Mouse (Mus musculus) midbrain, embryonic 14.5 days (tissue): ENCODE data around the gene OR5BS1P. TPM values are rescaled to one million over a fixed set of nuclear protein-coding genes. Genes with fewer than 3 reads are reported as not detected.

ENCODE experiments used
- ATAC-seq: fragments of 200-750 bp; cut with Nextera tagmentation; 2 replicates; pipeline ENCODE4 v1.8.0; 2017; ENCODE audit warnings: moderate number of reproducible peaks, moderate library complexity; ENCODE audit not compliant: low FRiP score, low TSS enrichment
- DNase-seq: peaks from one replicate; pipeline ENCODE4 v3.0.0-alpha.2; 2015
- H3K27ac ChIP-seq: fragments of 300-500 bp; sonication (generic); replicated peaks from 2 replicates; pipeline ENCODE4 v1.5.1; 2014; ENCODE audit warnings: mild to moderate bottlenecking, low read depth, low read length, moderate library complexity
- H3K27me3 ChIP-seq: fragments of 300-500 bp; sonication (generic); 2 replicates; pipeline ENCODE4 v1.6.1; 2014; ENCODE audit warnings: low read length, control low read depth, mixed read lengths; ENCODE audit not compliant: control insufficient read depth, insufficient read depth
- H3K36me3 ChIP-seq: fragments of 300-500 bp; sonication (generic); 2 replicates; pipeline ENCODE4 v1.6.1; 2014; ENCODE audit warnings: low read length, control low read depth; ENCODE audit not compliant: control insufficient read depth, insufficient read depth
- H3K4me1 ChIP-seq: fragments of 300-500 bp; sonication (generic); 2 replicates; pipeline ENCODE4 v1.6.1; 2014; ENCODE audit warnings: mild to moderate bottlenecking, antibody characterized with exemption, low read length, control low read depth; ENCODE audit not compliant: control insufficient read depth, insufficient read depth
- H3K4me2 ChIP-seq: fragments of 300-500 bp; sonication (generic); 2 replicates; pipeline ENCODE4 v1.6.1; 2014; ENCODE audit warnings: mild to moderate bottlenecking, low read length, moderate library complexity
- H3K4me3 ChIP-seq: fragments of 300-500 bp; sonication (generic); replicated peaks from 2 replicates; pipeline ENCODE4 v1.5.1; 2014; ENCODE audit warnings: low read depth, low read length
- H3K9ac ChIP-seq: fragments of 300-500 bp; sonication (generic); replicated peaks from 2 replicates; pipeline ENCODE4 v1.6.1; 2014; ENCODE audit warnings: mild to moderate bottlenecking, low read length, moderate library complexity
- H3K9me3 ChIP-seq: fragments of 300-500 bp; sonication (generic); 2 replicates; pipeline ENCODE4 v1.6.1; 2016; ENCODE audit warnings: low read length, control low read depth, mixed read lengths; ENCODE audit not compliant: control insufficient read depth
- WGBS: fragments of 180-500 bp; shearing (Covaris S2); extraction: QIAGEN DNeasy Blood & Tissue Kit; methylation state at CpG from one replicate; pipeline ENCODE4 v1.1.7; 2014; 5-methylcytosine and 5-hydroxymethylcytosine counted together
- polyA plus RNA-seq: library from polyadenylated mRNA; unstranded; fragments of >200 nt; fragmentation: Nextera tagmentation; extraction: Ambion mirVana; gene quantifications from 2 replicates; pipeline ENCODE4 v1.2.1, GENCODE M21; 2014

OR5BS1P gene
- polyA plus RNA-seq, 1 experiment from 2014 or later, result not detected

DNA sequence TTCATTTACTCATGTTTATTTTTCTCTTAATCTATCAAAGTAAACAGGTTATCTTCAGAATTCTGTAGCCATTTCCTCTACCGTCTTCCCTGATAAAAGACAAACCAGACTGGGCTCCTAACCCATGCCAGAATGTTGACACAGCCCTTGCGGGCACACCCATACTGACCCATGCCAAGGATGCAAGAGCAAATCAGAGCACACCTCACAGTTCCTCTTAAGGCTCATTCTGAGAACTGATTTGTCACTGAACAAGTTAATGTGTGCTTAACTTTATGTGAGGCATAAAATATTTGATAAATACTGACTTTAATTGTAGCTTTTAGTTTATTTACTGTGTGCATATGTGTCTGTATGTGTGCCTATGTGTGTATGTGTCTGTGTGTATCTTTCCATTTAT is 21.6 kb downstream of the OR5BS1P start:
- 88% methylated on average over 2 of the region's 2 CpGs for WGBS
- no peak overlapping the region for H3K9ac ChIP-seq
- no peaks in the 10 kb centered on the region for H3K27me3 ChIP-seq
- H3K4me1 ChIP-seq, result no peaks in the 10 kb centered on the region
- H3K27ac ChIP-seq, result no peak overlapping the region
- no peaks in the 10 kb centered on the region for H3K9me3 ChIP-seq
- no peak for ATAC-seq
- H3K4me2 ChIP-seq, result no peak overlapping the region
- DNase-seq, result no peak
- no peaks in the 10 kb centered on the region for H3K36me3 ChIP-seq
- H3K4me3 ChIP-seq, result no peak overlapping the region

DNA sequence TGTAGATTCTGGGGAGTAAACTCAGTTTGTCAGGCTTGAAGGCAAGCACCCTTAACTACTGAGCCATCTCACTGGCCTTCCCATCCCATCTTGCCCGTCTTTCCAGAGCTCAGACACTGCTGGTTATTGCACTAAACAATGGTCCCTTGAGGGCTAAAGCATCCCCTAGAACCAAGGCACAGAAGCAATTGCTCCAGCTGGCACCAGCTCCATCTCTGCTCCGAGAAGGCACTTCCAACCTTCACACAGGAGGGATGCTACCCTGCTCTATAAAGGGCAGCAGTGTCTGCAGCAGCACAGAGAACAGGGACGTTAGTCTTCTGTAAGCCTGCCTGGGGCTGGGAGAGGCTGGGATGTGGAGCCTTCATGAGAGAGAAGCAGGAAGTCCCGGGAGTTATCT is 22.4 kb downstream of the OR5BS1P start, which contains the start of gene Olfr279:
Olfr279 (plus strand) TSS at position 301 of the 400 bp plus-strand sequence.
- H3K4me3 ChIP-seq, result no peak within 1 kb of the TSS

DNA sequence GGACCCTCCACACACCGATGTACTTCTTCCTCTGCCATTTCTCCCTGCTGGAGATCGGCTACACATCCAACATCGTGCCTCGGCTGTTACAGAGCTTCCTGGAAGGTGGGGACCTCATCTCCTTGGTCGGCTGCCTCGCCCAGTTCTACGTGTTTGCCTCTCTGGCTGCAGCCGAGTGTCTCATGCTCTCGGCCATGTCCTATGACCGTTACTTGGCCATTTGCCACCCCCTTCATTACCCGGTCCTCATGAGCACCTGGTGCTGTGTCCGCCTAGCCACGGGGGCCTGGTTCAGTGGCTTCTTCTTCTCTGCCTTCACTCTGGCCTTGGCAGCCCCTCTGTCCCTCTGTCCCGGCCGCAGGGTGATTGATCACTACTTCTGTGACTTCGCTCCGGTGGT is 27.9 kb downstream of the OR5BS1P start:
- WGBS, result 93% methylated on average over 17 of the region's 17 CpGs
- no peak for ATAC-seq
- no peak overlapping the region for H3K4me2 ChIP-seq

More for the DNA sequence above, 22.4 kb downstream of the OR5BS1P start, which contains the start of gene Olfr279:
- Histone ChIP-seq H3K4me1 (no peaks in the 10 kb centered on the region), H3K4me2 (no peak within 1 kb of the TSS), H3K27me3 (no peaks in the 10 kb centered on the region), H3K9me3 (no peaks in the 10 kb centered on the region), H3K36me3 (no peaks in the 10 kb centered on the region), H3K9ac (no peak within 1 kb of the TSS), H3K27ac (no peak within 1 kb of the TSS)
- WGBS, result 72% methylated on average over 4 of the region's 4 CpGs
- no peak for DNase-seq
- ATAC-seq, result no peak

DNA sequence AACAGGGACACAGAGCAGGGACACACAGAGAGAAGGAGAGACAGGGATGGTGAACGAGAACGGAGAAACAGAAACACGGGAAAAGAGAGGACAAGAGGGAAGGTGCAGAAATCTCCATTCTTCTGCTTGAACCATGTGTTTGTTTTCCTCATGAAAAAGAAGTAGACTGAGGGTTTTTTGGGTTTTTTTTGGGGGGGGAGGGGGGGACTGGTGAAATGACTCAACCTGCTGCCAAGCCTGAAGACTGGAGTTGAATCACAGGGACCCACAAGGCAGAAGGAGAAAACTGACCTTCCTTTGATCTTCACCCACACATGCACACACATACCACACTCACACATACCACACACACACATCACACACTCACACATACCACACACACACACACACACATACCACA is 33.6 kb downstream of the OR5BS1P start:
- Histone ChIP-seq H3K4me3 (no peak overlapping the region), H3K27ac (no peak overlapping the region), H3K9ac (no peak overlapping the region), H3K27me3 (no peaks in the 10 kb centered on the region), H3K9me3 (no peaks in the 10 kb centered on the region), H3K36me3 (no peaks in the 10 kb centered on the region), H3K4me1 (no peaks in the 10 kb centered on the region), H3K4me2 (no peak overlapping the region)
- no peak for ATAC-seq
- DNase-seq, result no peak
- 92% methylated on average over 3 of the region's 3 CpGs for WGBS

More for the DNA sequence above, 27.9 kb downstream of the OR5BS1P start:
- H3K9ac ChIP-seq, result no peak overlapping the region
- H3K27ac ChIP-seq, result no peak overlapping the region
- H3K4me1 ChIP-seq, result no peaks in the 10 kb centered on the region
- no peak for DNase-seq
- H3K36me3 ChIP-seq, result no peaks in the 10 kb centered on the region
- no peaks in the 10 kb centered on the region for H3K27me3 ChIP-seq
- H3K9me3 ChIP-seq, result no peaks in the 10 kb centered on the region
- H3K4me3 ChIP-seq, result no peak overlapping the region

DNA sequence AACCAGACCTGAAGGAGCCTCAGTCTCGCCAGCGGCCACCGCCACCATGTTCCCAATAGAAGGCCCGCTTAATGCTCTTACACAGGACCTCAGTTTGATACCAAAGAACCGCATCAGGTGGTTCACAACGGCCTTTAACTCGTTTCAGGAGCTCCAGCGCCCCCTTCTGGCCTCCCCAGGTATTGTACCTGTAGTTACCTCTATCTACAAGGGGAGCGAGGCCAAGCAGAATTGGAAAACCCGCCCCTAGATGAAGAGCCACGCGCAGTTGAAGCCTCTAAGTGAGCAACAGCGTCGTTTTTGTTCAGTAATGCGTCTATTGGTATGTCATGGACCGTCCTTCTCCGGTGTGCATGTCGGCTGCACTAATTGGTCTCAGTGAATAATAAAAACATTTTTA is 34.8 kb downstream of the OR5BS1P start:
- 13% methylated on average over 18 of the region's 18 CpGs for WGBS
- Histone ChIP-seq H3K9ac (no peak overlapping the region), H3K9me3 (no peaks in the 10 kb centered on the region), H3K27ac (no peak overlapping the region), H3K4me2 (no peak overlapping the region), H3K36me3 (no peaks in the 10 kb centered on the region), H3K4me3 (no peak overlapping the region), H3K27me3 (no peaks in the 10 kb centered on the region), H3K4me1 (no peaks in the 10 kb centered on the region)
- DNase-seq (peak; percentile 80), ATAC-seq (no peak)

DNA sequence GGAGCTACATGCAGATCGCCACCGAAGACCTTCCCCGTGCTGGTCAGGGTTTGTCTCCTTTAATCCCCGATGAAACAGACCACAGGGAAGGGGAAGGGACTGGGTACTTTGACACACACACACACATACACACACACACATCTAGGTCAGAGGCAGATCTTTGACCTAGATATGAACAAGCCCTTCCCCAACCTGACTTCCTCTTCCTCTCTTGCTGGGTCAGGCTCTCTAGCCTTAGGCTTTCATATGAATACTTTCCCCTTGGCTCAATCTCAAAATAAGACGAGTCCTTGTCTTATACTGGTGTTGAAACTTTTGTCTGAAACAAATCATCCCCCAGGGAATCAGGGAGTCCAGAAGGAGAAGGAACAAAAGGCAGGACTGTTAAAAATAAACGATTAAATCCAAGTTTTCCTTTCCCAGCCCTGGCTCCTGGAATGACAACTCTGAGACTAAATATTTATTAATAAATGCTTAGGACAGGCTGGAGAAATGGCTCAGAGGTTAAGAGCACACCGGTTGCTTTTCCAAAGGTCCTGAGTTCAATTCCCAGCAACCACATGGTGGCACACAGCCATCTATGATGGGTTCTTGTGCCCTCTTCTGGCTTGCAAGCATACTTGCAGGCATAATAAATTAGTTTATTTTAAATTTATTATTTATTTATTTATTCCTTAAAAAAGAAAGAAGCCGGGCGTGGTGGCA is 36.7 kb downstream of the OR5BS1P start:
- WGBS, result 84% methylated on average over 9 of the region's 9 CpGs
- H3K4me3 ChIP-seq, result no peak overlapping the region
- no peaks in the 10 kb centered on the region for H3K27me3 ChIP-seq
- H3K9me3 ChIP-seq, result no peaks in the 10 kb centered on the region
- H3K4me2 ChIP-seq, result no peak overlapping the region
- H3K4me1 ChIP-seq, result 0 out of 2 replicates have a peak, but pooled peaks cover 3% of the 10 kb centered on the region
- ATAC-seq (no peak), DNase-seq (no peak)
- no peak overlapping the region for H3K27ac ChIP-seq
- H3K9ac ChIP-seq, result no peak overlapping the region
- H3K36me3 ChIP-seq, result no peaks in the 10 kb centered on the region

DNA sequence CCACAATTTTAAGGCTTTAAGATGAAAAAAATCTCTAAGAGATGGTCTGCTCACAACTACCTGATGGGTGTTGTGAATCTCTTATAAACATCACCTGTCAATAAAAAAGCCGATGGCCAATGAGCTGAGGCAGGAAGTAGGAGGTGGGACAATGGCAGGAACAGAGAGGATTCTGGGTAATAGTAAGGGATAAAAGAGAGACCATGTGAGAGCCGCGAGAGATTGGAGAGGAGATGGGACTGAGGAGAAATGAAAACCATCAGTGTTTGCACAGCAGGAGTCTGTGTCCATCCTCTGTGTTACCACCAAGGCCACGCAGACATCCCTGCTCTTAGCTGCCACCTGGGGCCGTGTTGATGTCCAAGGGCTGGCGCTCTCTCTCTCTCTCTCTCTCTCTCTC is 37.6 kb downstream of the OR5BS1P start:
- Histone ChIP-seq H3K27ac (no peak overlapping the region), H3K4me3 (no peak overlapping the region), H3K9ac (no peak overlapping the region), H3K4me2 (no peak overlapping the region), H3K9me3 (no peaks in the 10 kb centered on the region), H3K4me1 (0 out of 2 replicates have a peak, but pooled peaks cover 3% of the 10 kb centered on the region), H3K36me3 (no peaks in the 10 kb centered on the region), H3K27me3 (no peaks in the 10 kb centered on the region)
- ATAC-seq, result no peak
- DNase-seq, result no peak
- WGBS, result 94% methylated on average over 6 of the region's 6 CpGs

DNA sequence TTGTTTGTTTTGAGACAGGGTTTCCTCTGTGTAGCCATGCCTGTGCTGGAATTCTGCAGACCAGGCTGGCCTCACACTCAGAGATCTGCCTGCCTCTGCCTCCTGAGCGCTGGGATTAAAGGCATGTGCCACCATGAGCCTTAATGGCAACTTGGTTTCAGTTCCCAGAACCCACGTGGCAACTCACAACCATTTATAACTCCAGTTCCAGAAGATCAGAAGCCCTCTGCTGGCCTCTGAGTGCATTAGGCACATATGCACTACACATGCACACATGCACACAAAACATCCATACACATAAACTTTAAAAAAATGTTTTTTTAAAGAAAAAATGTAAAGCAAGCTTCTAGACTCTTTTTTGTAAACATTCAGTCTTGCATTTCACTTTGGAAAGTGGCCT is 39.7 kb downstream of the OR5BS1P start:
- Histone ChIP-seq H3K27me3 (no peaks in the 10 kb centered on the region), H3K27ac (no peak overlapping the region), H3K36me3 (no peaks in the 10 kb centered on the region), H3K4me2 (no peak overlapping the region), H3K9me3 (no peaks in the 10 kb centered on the region), H3K4me3 (no peak overlapping the region), H3K9ac (no peak overlapping the region), H3K4me1 (0 out of 2 replicates have a peak, but pooled peaks cover 3% of the 10 kb centered on the region)
- no peak for DNase-seq
- no peak for ATAC-seq
- 58% methylated on average over 2 of the region's 2 CpGs for WGBS
